Mouse (Mus musculus): ENCODE data around the gene Itgae.

Itgae gene

DNA sequence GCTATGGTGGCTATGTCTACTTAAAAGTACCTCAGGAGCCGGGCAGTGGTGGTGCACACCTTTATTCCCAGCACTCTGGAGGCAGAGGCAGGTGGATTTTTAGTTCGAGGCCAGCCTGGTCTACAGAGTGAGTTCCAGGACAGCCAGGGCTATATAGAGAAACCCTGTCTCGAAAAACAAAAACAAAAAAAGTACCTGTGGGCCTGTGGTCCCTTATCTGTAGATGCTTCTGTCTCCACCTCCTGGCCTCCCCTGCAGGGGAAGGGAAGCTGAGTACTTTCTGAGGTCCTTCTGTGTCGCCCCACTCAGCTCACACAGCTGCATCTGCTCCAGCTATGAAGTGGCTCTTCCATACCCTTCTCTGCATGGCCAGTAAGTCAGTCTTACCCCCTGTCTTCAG is at the start of gene Itgae:
Gene Itgae, plus strand, starts transcription at position 301 of the 400 bp plus-strand sequence.
- DNase-seq = no peak

DNA sequence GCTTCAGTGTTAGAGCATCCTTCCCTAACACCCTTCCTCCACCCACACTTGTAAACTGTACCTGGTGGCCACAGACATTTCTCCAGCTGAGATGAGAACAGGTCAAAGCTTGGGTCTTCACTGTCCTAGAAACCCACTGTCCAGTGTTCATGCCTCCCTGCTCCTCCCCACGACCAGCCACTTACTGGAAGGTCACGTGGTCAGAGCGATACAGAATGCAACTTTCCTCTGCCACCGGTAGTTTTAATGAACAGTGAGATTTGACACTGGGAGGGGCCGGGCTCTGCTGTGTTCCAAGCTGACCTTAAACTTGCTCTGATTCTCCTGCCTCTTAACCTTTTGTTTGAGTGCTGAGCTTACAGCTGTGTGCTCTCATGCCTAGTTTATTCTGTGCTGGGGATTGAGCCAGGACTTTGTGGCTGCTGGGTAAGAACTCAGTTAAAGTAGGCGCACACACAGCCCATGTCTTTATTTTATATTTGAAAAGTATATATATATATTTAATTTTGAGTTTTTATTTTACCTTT is 46.1 kb upstream of the Itgae start:
- DNase-seq = peak; percentile 54

DNA sequence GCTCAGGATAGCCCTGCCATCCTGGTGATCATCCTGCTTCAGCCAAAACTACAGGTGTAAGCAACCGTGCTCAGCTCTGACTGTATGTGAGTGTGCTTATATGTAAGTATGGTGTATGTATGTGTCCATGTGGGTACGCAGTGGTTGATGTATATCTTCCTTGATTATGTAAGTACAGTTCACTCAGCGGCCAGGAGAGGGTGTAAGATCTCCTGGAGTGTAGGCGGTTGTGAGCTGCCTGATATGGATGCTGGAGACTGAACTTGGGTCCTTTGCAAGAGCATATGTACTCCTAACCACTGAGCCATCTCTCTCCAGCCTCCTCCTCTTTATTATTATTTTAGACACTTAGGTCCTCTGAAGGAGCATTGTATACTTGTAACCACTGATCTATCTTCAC is 45.6 kb upstream of the Itgae start:
- no peak for DNase-seq

- peak; percentile 97 for DNase-seq
Observed at GRCm38 (mm10) chr11:73047542-73047996, 42.8 kb upstream of the Itgae start, which contains the start of gene Ncbp3. Gene Ncbp3, plus strand, starts transcription at chr11:73047783.

- DNase-seq = no peak
Observed at GRCm38 (mm10) chr11:73048030-73048876, 42.1 kb upstream of the Itgae start.

- DNase-seq = peak; percentile 86
Observed at GRCm38 (mm10) chr11:73049335-73049734, 41.0 kb upstream of the Itgae start.

- no peak for DNase-seq
Observed at GRCm38 (mm10) chr11:73052795-73053194, 37.6 kb upstream of the Itgae start.

DNA sequence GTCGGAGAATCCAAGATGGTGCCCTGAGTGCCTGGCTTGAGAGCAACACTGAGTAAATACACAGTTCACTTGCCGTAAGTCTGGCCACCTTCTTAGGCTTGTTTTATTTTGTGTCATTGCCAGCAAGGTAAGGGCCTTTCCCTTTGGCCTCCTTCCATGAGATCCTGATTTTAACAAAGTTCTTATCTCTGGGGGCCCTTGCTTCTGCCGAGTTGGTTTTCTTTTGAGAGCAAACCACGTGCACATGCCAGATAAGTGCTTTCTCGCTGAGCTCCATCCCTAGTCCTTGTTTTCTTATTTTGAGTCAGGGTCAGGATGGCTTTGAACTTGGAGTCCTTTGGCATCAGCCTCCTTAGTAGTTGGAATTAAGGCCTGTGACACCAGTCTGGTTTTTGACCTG is 32.7 kb upstream of the Itgae start:
- no peak for DNase-seq

DNA sequence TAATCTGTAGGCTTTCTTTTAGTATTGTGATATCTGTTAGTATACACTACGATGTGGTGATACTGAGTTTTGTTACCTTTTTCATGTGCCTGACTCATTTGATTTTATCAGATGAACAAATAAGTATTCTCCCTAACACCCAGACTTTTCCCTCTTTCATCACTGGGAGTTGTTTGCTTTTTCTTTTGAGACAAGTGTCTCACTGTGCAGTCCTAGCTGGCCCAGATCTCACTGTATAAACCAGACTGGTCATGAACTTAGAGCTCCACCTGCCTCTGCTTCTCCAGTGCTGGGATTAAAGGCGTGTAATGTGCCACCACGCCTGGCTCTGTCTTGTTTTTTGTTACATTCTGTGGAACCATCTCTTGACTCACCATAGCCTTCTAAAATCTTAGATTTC is 30.8 kb upstream of the Itgae start:
- DNase-seq = no peak

DNA sequence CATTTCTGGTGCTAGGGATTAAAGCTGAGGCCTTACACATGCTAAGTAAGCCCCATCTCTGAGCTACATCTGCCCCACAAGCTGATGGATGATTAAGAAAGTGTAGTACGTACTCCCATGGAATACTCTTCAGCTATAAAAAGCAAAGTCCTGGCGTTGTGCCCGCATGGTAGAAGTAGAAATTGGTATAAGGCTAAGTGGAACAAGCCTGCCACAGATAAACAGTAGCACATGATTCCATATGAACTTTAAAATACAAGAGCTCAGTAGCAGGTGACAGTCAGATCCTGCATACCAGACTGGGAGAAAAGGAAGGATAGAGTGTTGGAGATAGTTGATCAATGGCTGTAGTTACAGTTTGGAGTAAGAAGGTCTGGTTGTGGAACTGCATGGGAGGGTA is 29.0 kb upstream of the Itgae start:
- no peak for DNase-seq

DNA sequence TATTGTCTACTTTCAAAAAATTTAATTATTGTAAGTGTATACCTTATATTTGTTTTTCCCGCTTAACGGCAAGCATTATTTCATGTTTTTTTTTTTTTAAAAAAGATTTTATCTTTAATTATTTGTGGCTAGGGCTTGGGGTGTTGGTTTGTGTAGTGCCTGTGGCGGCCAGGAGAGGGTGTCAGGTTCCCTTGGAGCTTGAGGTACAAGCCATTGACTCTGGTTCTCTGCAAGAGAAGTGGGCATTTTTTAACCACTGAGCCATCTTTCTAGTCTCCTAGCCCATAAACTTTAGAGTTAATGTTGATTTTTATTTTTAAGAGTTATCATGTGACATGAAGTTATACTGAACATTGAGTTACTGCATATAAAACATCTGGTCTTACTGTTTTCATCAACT is 18.5 kb upstream of the Itgae start:
- peak; percentile 56 for DNase-seq

- DNase-seq = no peak
Observed at GRCm38 (mm10) chr11:73076295-73076694, 14.1 kb upstream of the Itgae start.

DNA sequence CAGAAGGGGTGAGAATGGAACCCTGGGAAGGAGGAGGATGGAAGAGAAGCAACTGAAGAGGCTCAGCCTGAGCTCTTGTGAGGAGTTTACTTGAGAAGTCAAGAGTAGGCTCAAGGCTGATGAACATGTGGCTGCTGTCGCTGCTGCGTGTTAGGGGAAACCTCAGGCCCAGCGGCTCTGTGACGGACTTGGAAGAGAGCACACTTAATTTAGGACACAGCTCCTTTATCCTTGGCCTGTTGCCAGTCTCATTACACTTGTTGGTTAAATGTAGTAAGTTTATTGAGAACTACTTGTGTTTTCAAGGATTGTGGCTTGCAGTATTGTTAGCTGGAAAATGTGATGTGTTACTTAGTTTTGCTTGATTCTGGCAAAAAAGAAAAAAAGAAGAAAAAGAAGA is 13.7 kb upstream of the Itgae start:
- no peak for DNase-seq

GRCm38 (mm10) chr11:73077211-73077720 is 13.1 kb upstream of the Itgae start:
- no peak for DNase-seq

DNA sequence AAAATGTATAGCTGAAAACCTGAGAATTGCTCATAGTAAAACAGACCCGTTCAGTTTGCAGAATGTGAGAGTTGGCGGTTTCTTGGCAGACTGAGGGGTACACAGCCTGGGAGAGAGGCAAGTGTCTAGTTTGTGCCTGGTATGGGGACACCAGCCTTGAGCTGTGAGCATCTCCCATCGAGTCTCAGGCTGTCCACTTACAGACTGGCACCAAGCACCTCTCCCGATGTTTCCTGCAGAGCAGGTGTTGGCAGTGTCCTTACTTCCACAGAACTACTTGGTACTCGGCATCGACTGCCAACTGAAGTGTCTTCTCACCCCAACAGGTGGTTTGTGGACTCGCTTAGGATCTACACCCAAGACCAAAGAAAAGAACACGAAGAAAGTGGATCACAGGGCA is 11.8 kb upstream of the Itgae start:
- DNase-seq = no peak

DNA sequence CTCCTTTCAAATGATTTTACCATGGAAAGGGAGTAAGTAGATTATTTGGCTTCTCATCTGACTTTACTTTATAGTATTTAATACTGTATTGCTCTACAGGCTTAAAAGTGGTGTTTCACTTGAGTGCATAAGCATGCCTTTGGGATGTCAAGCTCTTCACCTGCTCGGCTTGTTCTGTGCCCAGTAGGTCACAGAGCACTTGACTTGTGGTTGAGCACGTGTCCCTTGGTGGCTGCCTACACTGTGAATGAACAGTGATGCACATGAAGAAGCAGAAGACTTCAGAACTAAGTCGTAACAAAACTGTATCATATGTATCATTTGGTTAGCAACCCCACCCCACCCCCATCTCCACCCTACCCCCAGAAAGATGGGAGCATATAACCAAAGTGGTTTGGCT is 10.1 kb upstream of the Itgae start:
- no peak for DNase-seq

GRCm38 (mm10) chr11:73084303-73084702 is 6.1 kb upstream of the Itgae start:
- no peak for DNase-seq

GRCm38 (mm10) chr11:73084804-73085231 is 5.6 kb upstream of the Itgae start:
- peak; percentile 40 for DNase-seq

DNA sequence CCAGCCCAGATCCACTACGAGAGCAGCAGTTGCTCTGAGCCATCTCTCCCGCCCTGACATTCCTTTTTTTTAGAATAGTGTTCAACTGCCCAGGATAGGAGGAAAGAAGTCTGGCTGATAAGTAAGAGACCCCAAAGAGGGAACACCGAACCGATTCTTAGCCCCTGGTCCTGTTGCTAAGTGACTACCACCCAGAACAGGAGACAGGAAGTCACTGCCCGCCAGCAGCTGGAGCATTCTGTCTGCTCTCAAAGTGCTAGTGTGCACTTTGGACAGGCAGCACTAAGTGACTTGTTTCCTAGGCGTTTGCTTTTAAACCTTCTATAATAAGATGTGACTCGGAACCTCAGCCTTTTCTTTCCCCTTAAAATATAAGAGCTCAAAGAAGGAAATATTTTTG is 5.0 kb upstream of the Itgae start:
- DNase-seq = peak; percentile 22

DNA sequence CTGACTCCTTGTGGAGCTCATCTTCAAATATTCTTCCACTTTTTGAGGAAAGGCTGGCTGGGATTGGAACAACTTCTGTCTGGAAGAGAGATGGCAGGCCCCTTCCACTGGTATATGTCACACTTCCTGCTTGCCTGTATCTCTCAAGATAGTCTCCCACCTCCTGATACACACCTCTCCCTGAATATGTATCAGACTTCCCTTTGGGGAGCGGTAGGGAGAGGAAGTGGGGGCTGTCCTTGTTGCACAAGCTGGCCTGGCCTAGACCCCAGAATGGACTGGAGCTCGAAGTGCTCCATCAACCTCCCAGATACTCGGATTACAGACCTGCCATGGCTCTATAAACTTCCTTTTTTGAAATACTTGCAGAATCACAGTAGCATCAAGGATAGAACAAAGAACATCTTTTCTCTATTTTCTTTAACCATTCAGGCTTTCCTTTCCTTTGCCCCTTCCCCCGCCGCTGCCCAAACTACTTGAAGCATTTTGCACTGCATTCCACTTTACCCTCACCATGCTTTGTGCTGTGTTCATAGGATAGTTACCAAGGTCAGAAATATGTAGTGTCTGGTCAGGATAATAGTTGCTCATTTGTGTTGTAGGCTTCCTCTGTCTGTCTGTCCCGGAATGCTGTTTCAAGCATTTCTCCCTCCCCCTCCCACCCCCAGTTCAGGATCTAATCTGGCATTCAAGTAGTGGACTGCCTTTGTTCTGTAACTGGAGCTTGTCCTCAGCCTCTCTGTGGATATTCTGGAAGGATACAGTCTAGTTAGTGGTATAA is 2.5 kb upstream of the Itgae start:
- DNase-seq = no peak

- no peak for DNase-seq
Observed at GRCm38 (mm10) chr11:73090826-73091225, 443 bp downstream of the Itgae start.

- DNase-seq = no peak
Observed at GRCm38 (mm10) chr11:73092057-73092456, 1.7 kb downstream of the Itgae start.

GRCm38 (mm10) chr11:73092877-73093276 is 2.5 kb downstream of the Itgae start:
- DNase-seq = no peak
